Mouse (Mus musculus): Measurements from ENCODE around the gene Itprip. TPM values are rescaled to one million over a fixed set of nuclear protein-coding genes. Genes with fewer than 3 reads are reported as not detected.
A peak's percentile ranks its signal among the peaks of the same experiment; 100 is the strongest.

The Itprip gene
- total RNA-seq, 1 experiment = 7.2 TPM

- no peak for TF ChIP-seq ZC3H11A (IDR thresholded peaks at IDR 0.05; ENCODE audit: borderline replicate concordance, low read depth, low read length)
- no peak for TF ChIP-seq MAFK (IDR thresholded peaks at IDR 0.05; ENCODE audit: insufficient read depth, low read depth, low read length)
- no peak for TF ChIP-seq CHD2 (IDR thresholded peaks at IDR 0.05; ENCODE audit: low read depth, low read length)
- H3K4me3 ChIP-seq (ENCODE audit: insufficient read depth in 1 of 2, low read depth in 1 of 2, low read length in 2 of 2, poor library complexity in 1 of 2, severe bottlenecking in 1 of 2) = no peak overlapping the region
- in situ Hi-C loops (cut with MboI; ENCODE audit: low sequenced_read_pairs in 2 of 2, unreplicated experiment in 2 of 2) = no loop called here
- H3K27ac ChIP-seq (ENCODE audit: insufficient read depth, low read depth, low read length, poor library complexity, severe bottlenecking) = no peak overlapping the region
- no peaks in the 10 kb centered on the region for H3K9me3 ChIP-seq (ENCODE audit: control insufficient read depth, insufficient read depth, low read depth, low read length)
- no peaks in the 10 kb centered on the region for H3K36me3 ChIP-seq (ENCODE audit: control insufficient read depth, insufficient read depth, low read length, poor library complexity, severe bottlenecking)
- no peak overlapping the region for H3K9ac ChIP-seq (ENCODE audit: insufficient read depth, low read depth, low read length, poor library complexity, severe bottlenecking)
- no peak for DNase-seq (ENCODE audit: low read depth, low spot score)
- H3K4me1 ChIP-seq (ENCODE audit: control insufficient read depth in 2 of 2, insufficient read depth in 2 of 2, low read length in 2 of 2, poor library complexity in 1 of 2) = no peaks in the 10 kb centered on the region
These were observed 27.8 kb upstream of the Itprip start for GRCm38 (mm10) chr19:47946821-47947465.

- no peak overlapping the region for H3K9ac ChIP-seq (ENCODE audit: insufficient read depth, low read depth, low read length, poor library complexity, severe bottlenecking)
These were observed 20.3 kb upstream of the Itprip start for GRCm38 (mm10) chr19:47939361-47939760.

GRCm38 (mm10) chr19:47937443-47938406 is 18.6 kb upstream of the Itprip start, which contains the start of gene Cfap58:
Gene Cfap58, plus strand, starts transcription at chr19:47937675.
- H3K4me1 ChIP-seq (ENCODE audit: control insufficient read depth in 2 of 2, insufficient read depth in 2 of 2, low read length in 2 of 2, poor library complexity in 1 of 2) = peaks cover 0 to 2% of the 10 kb centered on the region in 2 experiments; a peak in 1 of 4 replicates
- DNase-seq (ENCODE audit: low read depth, low spot score) = peak; percentile 75
- no peak within 1 kb of the TSS for H3K27ac ChIP-seq (ENCODE audit: insufficient read depth, low read depth, low read length, poor library complexity, severe bottlenecking)
- H3K9ac ChIP-seq (ENCODE audit: insufficient read depth, low read depth, low read length, poor library complexity, severe bottlenecking) = no peak within 1 kb of the TSS
- TF ChIP-seq HCFC1 (IDR thresholded peaks at IDR 0.05; ENCODE audit: borderline replicate concordance, insufficient read depth, low read length) = no peak
- TF ChIP-seq CHD2 (IDR thresholded peaks at IDR 0.05; ENCODE audit: low read depth, low read length) = no peak
- H3K4me3 ChIP-seq (ENCODE audit: insufficient read depth in 1 of 2, low read depth in 1 of 2, low read length in 2 of 2, poor library complexity in 1 of 2, severe bottlenecking in 1 of 2) = 0 out of 4 replicates have a peak within 1 kb of the TSS, but pooled peaks of 1 of the 2 experiments have one; percentile 8
- H3K9me3 ChIP-seq (ENCODE audit: control insufficient read depth, insufficient read depth, low read depth, low read length) = no peaks in the 10 kb centered on the region
- no peaks in the 10 kb centered on the region for H3K36me3 ChIP-seq (ENCODE audit: control insufficient read depth, insufficient read depth, low read length, poor library complexity, severe bottlenecking)
- in situ Hi-C loops (cut with MboI; ENCODE audit: low sequenced_read_pairs in 2 of 2, unreplicated experiment in 2 of 2) = no loop called here

More at GRCm38 (mm10) chr19:47939361-47939760, 20.3 kb upstream of the Itprip start:
- no peak for DNase-seq (ENCODE audit: low read depth, low spot score)
- H3K9me3 ChIP-seq (ENCODE audit: control insufficient read depth, insufficient read depth, low read depth, low read length) = no peaks in the 10 kb centered on the region
- H3K4me1 ChIP-seq (ENCODE audit: control insufficient read depth in 2 of 2, insufficient read depth in 2 of 2, low read length in 2 of 2, poor library complexity in 1 of 2) = peaks cover 0 to 2% of the 10 kb centered on the region in 2 experiments; a peak in 1 of 4 replicates
- no peaks in the 10 kb centered on the region for H3K36me3 ChIP-seq (ENCODE audit: control insufficient read depth, insufficient read depth, low read length, poor library complexity, severe bottlenecking)
- in situ Hi-C loops (cut with MboI; ENCODE audit: low sequenced_read_pairs in 2 of 2, unreplicated experiment in 2 of 2) = no loop called here
- no peak overlapping the region for H3K27ac ChIP-seq (ENCODE audit: insufficient read depth, low read depth, low read length, poor library complexity, severe bottlenecking)
- TF ChIP-seq ZNF384 (IDR thresholded peaks at IDR 0.05; ENCODE audit: low read depth, low read length) (no peak), MAFK (IDR thresholded peaks at IDR 0.05; ENCODE audit: insufficient read depth, low read depth, low read length) (no peak), CHD2 (IDR thresholded peaks at IDR 0.05; ENCODE audit: low read depth, low read length) (no peak), HCFC1 (IDR thresholded peaks at IDR 0.05; ENCODE audit: borderline replicate concordance, insufficient read depth, low read length) (no peak), ZC3H11A (IDR thresholded peaks at IDR 0.05; ENCODE audit: borderline replicate concordance, low read depth, low read length) (no peak)
- no peak overlapping the region for H3K4me3 ChIP-seq (ENCODE audit: insufficient read depth in 1 of 2, low read depth in 1 of 2, low read length in 2 of 2, poor library complexity in 1 of 2, severe bottlenecking in 1 of 2)

- Histone ChIP-seq H3K4me3 (ENCODE audit: insufficient read depth in 1 of 2, low read depth in 1 of 2, low read length in 2 of 2, poor library complexity in 1 of 2, severe bottlenecking in 1 of 2) (no peak overlapping the region), H3K27ac (ENCODE audit: insufficient read depth, low read depth, low read length, poor library complexity, severe bottlenecking) (no peak overlapping the region), H3K36me3 (ENCODE audit: control insufficient read depth, insufficient read depth, low read length, poor library complexity, severe bottlenecking) (no peaks in the 10 kb centered on the region), H3K4me1 (ENCODE audit: control insufficient read depth in 2 of 2, insufficient read depth in 2 of 2, low read length in 2 of 2, poor library complexity in 1 of 2) (peaks cover 0 to 2% of the 10 kb centered on the region in 2 experiments; a peak in 1 of 4 replicates), H3K9ac (ENCODE audit: insufficient read depth, low read depth, low read length, poor library complexity, severe bottlenecking) (no peak overlapping the region), H3K9me3 (ENCODE audit: control insufficient read depth, insufficient read depth, low read depth, low read length) (no peaks in the 10 kb centered on the region)
- TF ChIP-seq ZC3H11A (IDR thresholded peaks at IDR 0.05; ENCODE audit: borderline replicate concordance, low read depth, low read length) (no peak), HCFC1 (IDR thresholded peaks at IDR 0.05; ENCODE audit: borderline replicate concordance, insufficient read depth, low read length) (no peak), MAFK (IDR thresholded peaks at IDR 0.05; ENCODE audit: insufficient read depth, low read depth, low read length) (no peak), CHD2 (IDR thresholded peaks at IDR 0.05; ENCODE audit: low read depth, low read length) (no peak), ZNF384 (IDR thresholded peaks at IDR 0.05; ENCODE audit: low read depth, low read length) (no peak)
- in situ Hi-C loops (cut with MboI; ENCODE audit: low sequenced_read_pairs in 2 of 2, unreplicated experiment in 2 of 2) = no loop called here
- no peak for DNase-seq (ENCODE audit: low read depth, low spot score)
These were observed 17.8 kb upstream of the Itprip start for GRCm38 (mm10) chr19:47936938-47937337.
